Mouse (Mus musculus): ENCODE measurements around the gene Mypop.

The Mypop gene

DNA sequence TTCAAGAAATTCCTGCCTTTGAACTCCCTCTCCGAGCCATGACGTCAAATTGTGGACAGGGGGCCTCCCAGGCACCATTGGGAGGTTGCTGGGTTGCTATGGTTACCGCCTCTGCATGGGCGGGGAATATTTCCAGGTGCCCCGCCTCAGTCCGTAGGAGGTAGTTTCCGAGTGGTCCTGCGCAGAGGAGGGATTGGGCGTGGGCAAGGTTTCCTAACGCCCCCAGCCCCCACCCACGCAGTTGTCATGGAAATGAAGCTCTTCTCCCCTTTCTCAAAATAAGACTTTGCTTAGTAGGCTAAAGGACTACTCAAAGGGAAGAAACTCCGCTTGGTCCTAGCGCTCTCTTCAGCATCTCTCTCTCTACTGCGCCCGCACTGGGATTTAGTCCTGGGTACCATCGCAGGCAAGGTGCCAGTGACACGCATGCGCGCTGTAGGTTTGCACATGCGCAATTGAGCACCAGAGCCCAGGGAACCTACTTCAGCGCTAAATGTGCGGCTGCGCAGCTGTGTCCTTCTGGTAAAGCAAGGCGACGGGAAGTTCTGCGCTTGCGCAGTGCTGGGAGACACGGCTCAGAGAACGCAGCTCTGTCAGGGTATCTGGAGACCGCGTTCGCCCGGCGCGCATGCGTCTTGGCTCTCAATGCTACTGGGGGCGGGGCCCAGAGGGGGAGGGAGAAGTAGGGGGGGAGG, at the start of gene Mypop:
Gene Mypop, plus strand, starts transcription at position 645 of the 695 bp plus-strand sequence.
- CTCF ChIA-PET: no interaction called here

- CTCF ChIA-PET: no interaction called here
Observed at GRCm38 (mm10) chr7:18942376-18942775, 48.7 kb upstream of the Mypop start.

- CTCF ChIA-PET: no interaction called here
Observed at GRCm38 (mm10) chr7:18942815-18943214, 48.2 kb upstream of the Mypop start.

DNA sequence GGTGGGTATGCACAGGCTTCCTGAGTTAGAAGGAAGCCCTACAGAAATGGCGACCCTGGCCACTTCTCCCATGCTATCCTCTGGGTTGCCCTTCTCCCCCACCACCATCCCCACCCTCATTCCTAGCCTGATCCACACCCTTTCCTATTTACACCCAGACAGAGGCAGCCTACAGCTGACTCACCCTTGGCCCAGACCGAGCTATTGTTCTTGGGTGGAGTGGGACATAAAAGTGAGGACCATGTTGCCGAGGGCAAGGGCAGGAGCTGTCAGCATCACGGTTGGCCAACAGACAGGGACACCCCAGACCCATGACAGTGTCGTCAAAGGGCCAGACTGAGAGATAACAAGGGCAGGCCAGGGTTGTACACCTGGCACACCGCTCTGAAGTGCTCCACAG, 42.9 kb upstream of the Mypop start:
- CTCF ChIA-PET: no interaction called here

DNA sequence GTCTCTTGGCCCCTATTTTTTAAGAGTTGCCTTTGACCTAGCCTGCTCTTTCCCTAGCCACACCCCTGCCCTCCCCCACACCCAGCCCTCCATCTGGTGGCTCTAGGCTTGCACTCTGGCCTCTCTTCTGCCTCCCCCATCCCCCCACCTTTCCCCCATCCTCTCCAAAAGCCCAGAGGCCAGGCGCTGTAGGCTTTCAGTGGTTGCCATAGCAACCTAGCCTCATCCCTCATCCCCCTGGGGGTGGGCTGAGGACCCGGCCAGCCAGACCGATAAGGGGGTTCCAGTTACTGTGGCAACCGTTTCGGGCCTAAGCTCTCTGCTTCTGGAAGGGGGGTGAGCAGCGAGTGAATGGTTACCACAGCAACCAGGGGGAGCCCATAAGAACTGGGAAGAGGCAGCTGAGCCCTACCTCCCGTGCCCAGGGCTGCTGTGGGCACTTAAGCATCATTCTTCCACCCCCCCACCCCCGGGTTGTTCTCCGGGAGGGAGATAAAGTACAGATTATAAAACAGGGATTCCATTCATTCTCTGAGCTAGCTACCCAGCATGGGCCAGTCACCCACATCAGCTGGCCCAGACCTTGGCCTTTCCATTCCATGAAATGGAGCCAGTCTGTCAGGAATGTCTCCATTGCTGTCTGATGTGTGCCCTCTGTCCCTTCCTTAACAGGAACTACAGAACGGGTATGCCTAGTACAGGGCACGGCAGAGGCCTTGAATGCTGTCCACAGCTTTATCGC, 41.1 kb upstream of the Mypop start:
- CTCF ChIA-PET: no interaction called here

- CTCF ChIA-PET: no interaction called here
Observed at GRCm38 (mm10) chr7:18950523-18951315, 40.3 kb upstream of the Mypop start.

DNA sequence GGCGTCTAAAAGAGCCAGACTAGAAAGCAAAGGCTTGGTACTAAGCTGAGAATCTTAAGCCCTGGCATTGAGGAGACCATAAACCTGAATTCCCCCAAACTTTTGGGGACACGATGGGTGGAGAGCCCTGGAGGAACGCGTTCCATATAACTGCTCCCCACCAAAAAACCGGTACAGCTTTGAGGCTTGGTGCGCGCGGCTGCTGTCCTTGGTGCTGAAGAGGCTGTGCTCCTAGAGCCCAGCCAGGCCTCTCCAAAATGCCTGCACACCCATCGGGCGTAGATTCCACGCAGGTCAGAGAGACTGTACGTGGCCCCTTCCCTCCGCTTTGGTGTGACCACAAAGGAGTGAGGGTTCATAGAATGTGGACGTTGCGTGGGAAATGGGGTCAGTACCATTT, 39.6 kb upstream of the Mypop start:
- CTCF ChIA-PET: no interaction called here

DNA sequence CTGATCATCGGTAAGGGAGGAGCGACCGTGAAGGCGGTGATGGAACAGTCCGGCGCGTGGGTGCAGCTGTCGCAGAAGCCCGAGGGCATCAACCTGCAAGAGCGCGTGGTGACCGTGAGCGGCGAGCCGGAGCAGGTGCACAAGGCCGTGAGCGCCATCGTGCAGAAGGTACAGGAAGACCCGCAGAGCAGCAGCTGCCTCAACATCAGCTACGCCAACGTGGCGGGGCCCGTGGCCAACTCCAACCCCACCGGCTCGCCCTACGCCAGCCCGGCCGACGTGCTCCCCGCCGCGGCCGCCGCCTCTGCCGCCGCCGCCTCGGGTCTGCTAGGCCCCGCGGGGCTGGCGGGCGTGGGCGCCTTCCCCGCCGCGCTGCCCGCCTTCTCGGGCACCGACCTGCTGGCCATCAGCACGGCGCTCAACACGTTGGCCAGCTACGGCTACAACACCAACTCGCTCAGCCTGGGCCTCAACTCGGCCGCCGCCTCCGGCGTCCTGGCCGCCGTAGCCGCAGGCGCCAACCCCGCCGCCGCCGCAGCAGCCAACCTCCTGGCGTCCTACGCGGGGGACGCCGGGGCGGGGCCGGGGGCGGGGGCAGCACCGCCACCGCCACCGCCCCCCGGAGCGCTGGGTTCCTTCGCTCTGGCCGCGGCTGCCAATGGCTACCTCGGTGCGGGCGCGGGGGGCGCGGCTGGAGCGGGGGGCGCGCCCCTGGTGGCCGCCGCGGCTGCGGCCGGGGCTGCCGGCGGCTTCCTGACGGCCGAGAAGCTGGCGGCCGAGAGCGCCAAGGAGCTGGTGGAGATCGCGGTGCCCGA, 33.3 kb upstream of the Mypop start:
- CTCF ChIA-PET: no interaction called here

DNA sequence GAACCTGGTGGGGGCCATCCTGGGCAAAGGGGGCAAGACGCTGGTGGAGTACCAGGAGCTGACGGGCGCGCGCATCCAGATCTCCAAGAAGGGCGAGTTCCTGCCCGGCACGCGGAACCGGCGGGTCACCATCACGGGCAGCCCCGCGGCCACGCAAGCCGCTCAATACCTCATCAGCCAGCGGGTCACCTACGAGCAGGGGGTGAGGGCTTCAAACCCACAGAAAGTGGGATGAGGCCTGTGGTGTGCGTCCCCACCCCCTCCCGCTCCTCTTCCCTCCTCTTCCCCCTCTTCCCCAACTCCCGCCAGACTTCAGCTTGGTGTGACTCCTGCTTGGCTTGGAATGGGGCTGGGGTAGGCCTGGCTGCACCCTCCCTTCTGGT, 32.7 kb upstream of the Mypop start:
- CTCF ChIA-PET: interaction anchor here (0.8 kb wide), 1 partner anchor 24 kb away, joined by 5 read pairs; no protein-coding TSS in a partner anchor

- CTCF ChIA-PET: interaction anchor here (0.8 kb wide), 1 partner anchor 23 kb away, joined by 5 read pairs; no protein-coding TSS in a partner anchor
Observed at GRCm38 (mm10) chr7:18959446-18959845, 31.6 kb upstream of the Mypop start.

- CTCF ChIA-PET: no interaction called here
Observed at GRCm38 (mm10) chr7:18962171-18962792, 28.8 kb upstream of the Mypop start.

DNA sequence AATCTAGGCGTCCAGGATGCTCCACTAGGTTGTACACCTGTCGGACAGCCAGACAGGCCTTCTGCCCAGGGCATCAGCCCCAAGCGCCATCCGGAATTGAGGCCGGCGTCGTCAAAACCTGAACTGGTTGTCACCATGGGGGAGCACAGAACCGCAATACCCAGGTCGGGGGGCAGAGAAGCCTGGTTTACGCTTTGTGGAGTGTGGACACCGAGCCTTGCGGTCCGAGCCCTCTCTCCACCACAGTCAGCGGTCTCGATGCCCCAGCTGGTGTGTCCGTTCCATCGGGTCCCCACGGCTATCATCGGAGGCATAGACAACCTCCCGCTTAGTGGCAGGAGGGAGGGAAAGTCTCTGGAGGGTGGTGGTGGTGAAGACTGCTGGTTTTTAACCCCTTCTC, 28.2 kb upstream of the Mypop start:
- CTCF ChIA-PET: no interaction called here

DNA sequence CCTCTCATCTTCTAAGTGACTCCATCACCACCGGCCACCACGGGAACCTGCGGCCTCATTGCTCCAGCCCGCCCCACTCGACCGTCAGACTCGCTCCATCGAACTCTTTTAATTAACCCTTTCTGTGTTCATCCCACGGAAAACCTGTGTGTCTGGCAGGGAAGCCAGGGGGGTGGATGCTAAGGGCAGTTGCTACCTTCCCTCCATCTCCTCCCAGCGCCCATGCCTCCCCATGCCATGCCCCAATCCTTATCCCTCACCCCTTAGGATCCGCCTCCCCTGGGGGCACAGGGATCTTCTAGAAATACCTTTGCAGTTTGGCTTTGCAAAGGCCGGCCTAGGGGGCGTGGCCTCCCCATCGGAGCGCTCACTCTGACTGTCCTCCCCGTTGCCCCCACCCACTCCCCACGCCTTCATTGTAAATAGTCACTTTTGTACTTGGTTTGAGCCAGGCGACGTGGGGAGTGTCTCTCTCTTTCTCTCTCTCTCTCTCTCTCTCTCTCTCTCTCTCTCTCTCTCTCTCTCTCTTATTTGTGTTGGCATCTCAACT, 27.7 kb upstream of the Mypop start:
- CTCF ChIA-PET: no interaction called here

GRCm38 (mm10) chr7:18965312-18965711, 25.7 kb upstream of the Mypop start:
- CTCF ChIA-PET: no interaction called here

GRCm38 (mm10) chr7:18967603-18968002, 23.4 kb upstream of the Mypop start:
- CTCF ChIA-PET: no interaction called here

DNA sequence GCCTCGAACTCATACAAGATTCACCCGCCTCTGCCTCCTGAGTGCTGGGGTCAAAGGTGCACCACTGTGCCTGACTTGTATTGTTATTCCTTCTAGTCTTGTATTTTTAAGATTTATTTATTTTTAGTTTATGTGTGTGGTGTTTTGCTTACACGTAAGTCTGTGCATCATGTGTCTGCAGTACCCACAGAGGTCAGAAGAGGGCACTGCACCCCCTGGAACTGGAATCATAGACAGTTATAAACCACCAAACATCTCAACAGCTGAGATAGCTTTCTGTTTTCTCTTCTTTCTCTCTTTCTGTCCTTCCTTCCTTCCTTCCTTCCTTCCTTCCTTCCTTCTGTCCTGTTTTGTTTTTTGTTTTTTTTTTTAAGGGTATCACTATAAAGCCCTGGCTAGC, 20.1 kb upstream of the Mypop start:
- CTCF ChIA-PET: no interaction called here

- CTCF ChIA-PET: no interaction called here
Observed at GRCm38 (mm10) chr7:18978381-18978780, 12.7 kb upstream of the Mypop start.

- CTCF ChIA-PET: no interaction called here
Observed at GRCm38 (mm10) chr7:18986503-18986902, 4.5 kb upstream of the Mypop start.

DNA sequence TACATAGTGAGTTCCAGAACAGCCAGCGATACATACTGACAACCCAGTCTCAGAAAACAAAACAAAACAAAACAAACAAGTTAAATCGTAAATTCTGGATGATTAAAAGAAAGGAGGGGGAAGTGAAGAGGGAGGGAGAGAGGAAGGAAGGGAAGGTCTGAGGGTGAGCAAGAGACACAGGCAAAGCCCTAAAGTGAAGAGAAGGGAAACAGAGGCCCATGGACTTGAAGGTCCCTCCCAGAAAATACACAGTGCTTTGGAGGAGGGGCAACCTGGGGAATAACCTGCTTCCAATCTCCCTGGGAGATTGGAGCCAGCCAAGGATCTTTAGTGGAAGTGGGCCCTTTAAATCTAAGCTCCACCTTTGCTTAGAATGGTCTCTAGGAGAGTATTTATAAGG, 3.9 kb upstream of the Mypop start, which contains the start of gene Nanos2:
Gene Nanos2, plus strand, starts transcription at position 301 of the 400 bp plus-strand sequence.
- CTCF ChIA-PET: interaction anchor here (0.5 kb wide), 1 partner anchor 904 kb away, joined by 3 read pairs; no protein-coding TSS in a partner anchor

DNA sequence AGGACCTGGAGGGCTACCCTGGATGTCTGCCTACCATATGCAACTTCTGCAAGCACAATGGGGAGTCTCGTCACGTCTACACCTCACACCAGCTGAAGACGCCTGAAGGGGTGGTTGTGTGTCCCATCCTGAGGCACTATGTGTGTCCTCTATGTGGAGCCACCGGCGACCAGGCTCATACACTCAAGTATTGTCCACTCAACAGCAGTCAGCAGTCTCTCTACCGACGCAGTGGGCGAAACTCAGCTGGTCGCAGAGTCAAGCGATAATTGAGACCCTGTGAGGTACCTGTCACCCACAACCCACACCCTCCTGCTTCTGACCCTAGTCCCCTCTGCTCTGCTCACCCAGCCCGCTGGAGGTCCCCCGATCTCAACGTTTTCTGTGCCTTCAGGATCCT, 3.3 kb upstream of the Mypop start:
- CTCF ChIA-PET: interaction anchor here (0.5 kb wide), 1 partner anchor 903 kb away, joined by 3 read pairs; no protein-coding TSS in a partner anchor

DNA sequence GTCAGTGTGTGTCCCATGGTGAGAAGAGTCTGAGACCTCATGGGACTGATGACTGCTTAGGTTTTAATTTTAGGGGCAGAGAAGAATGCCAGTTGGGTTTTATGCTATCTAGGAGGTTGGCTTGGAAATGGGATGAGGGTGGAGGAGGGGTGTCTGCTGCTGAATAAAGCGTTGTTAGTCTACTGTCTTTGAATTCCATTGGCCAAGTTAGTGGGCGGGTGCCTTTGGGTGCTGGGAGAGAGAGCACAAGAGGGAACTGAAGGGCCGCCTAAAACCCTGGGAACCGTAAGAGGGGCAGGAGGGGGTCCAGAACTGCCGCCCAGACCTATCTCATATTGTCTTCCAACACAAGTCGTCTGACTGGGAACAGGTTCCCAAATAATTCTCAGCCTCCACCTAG, 2.3 kb upstream of the Mypop start:
- CTCF ChIA-PET: no interaction called here
